Mouse (Mus musculus): ENCODE data around the gene Jazf1. TPM values are rescaled to one million over a fixed set of nuclear protein-coding genes. Genes with fewer than 3 reads are reported as not detected.

Jazf1 gene
- total RNA-seq, 1 experiment, result 1.2 TPM

- Histone ChIP-seq H3K4me1 (ENCODE audit: control insufficient read depth in 2 of 2, insufficient read depth in 2 of 2, low read length in 2 of 2, poor library complexity in 1 of 2) (no peaks in the 10 kb centered on the region), H3K4me3 (ENCODE audit: insufficient read depth in 1 of 2, low read depth in 1 of 2, low read length in 2 of 2, poor library complexity in 1 of 2, severe bottlenecking in 1 of 2) (no peak overlapping the region), H3K36me3 (ENCODE audit: control insufficient read depth, insufficient read depth, low read length, poor library complexity, severe bottlenecking) (no peaks in the 10 kb centered on the region), H3K9ac (ENCODE audit: insufficient read depth, low read depth, low read length, poor library complexity, severe bottlenecking) (no peak overlapping the region), H3K27ac (ENCODE audit: insufficient read depth, low read depth, low read length, poor library complexity, severe bottlenecking) (no peak overlapping the region), H3K9me3 (ENCODE audit: control insufficient read depth, insufficient read depth, low read depth, low read length) (no peaks in the 10 kb centered on the region)
- no peak for DNase-seq (ENCODE audit: low read depth, low spot score)
- in situ Hi-C loops (cut with MboI; ENCODE audit: low sequenced_read_pairs in 2 of 2, unreplicated experiment in 2 of 2), result no loop called here
- TF ChIP-seq ZNF384 (IDR thresholded peaks at IDR 0.05; ENCODE audit: low read depth, low read length) (no peak), MAFK (IDR thresholded peaks at IDR 0.05; ENCODE audit: insufficient read depth, low read depth, low read length) (no peak), CHD2 (IDR thresholded peaks at IDR 0.05; ENCODE audit: low read depth, low read length) (no peak), HCFC1 (IDR thresholded peaks at IDR 0.05; ENCODE audit: borderline replicate concordance, insufficient read depth, low read length) (no peak), ZC3H11A (IDR thresholded peaks at IDR 0.05; ENCODE audit: borderline replicate concordance, low read depth, low read length) (no peak)
Observed at GRCm38 (mm10) chr6:53045501-53045900, 22.9 kb downstream of the Jazf1 start.

- no peak overlapping the region for H3K27ac ChIP-seq (ENCODE audit: insufficient read depth, low read depth, low read length, poor library complexity, severe bottlenecking)
- no peak for DNase-seq (ENCODE audit: low read depth, low spot score)
- H3K9ac ChIP-seq (ENCODE audit: insufficient read depth, low read depth, low read length, poor library complexity, severe bottlenecking), result no peak overlapping the region
- no peaks in the 10 kb centered on the region for H3K9me3 ChIP-seq (ENCODE audit: control insufficient read depth, insufficient read depth, low read depth, low read length)
- H3K4me1 ChIP-seq (ENCODE audit: control insufficient read depth in 2 of 2, insufficient read depth in 2 of 2, low read length in 2 of 2, poor library complexity in 1 of 2), result no peaks in the 10 kb centered on the region
- no peak for TF ChIP-seq ZC3H11A (IDR thresholded peaks at IDR 0.05; ENCODE audit: borderline replicate concordance, low read depth, low read length)
- no peak for TF ChIP-seq HCFC1 (IDR thresholded peaks at IDR 0.05; ENCODE audit: borderline replicate concordance, insufficient read depth, low read length)
- H3K36me3 ChIP-seq (ENCODE audit: control insufficient read depth, insufficient read depth, low read length, poor library complexity, severe bottlenecking), result no peaks in the 10 kb centered on the region
- in situ Hi-C loops (cut with MboI; ENCODE audit: low sequenced_read_pairs in 2 of 2, unreplicated experiment in 2 of 2), result no loop called here
- no peak overlapping the region for H3K4me3 ChIP-seq (ENCODE audit: insufficient read depth in 1 of 2, low read depth in 1 of 2, low read length in 2 of 2, poor library complexity in 1 of 2, severe bottlenecking in 1 of 2)
Observed at GRCm38 (mm10) chr6:53038176-53038575, 30.3 kb downstream of the Jazf1 start.

- H3K9me3 ChIP-seq (ENCODE audit: control insufficient read depth, insufficient read depth, low read depth, low read length), result no peaks in the 10 kb centered on the region
- H3K9ac ChIP-seq (ENCODE audit: insufficient read depth, low read depth, low read length, poor library complexity, severe bottlenecking), result no peak overlapping the region
- no peak for DNase-seq (ENCODE audit: low read depth, low spot score)
- no peak overlapping the region for H3K4me3 ChIP-seq (ENCODE audit: insufficient read depth in 1 of 2, low read depth in 1 of 2, low read length in 2 of 2, poor library complexity in 1 of 2, severe bottlenecking in 1 of 2)
- no peaks in the 10 kb centered on the region for H3K36me3 ChIP-seq (ENCODE audit: control insufficient read depth, insufficient read depth, low read length, poor library complexity, severe bottlenecking)
- no peak overlapping the region for H3K27ac ChIP-seq (ENCODE audit: insufficient read depth, low read depth, low read length, poor library complexity, severe bottlenecking)
- TF ChIP-seq MAFK (IDR thresholded peaks at IDR 0.05; ENCODE audit: insufficient read depth, low read depth, low read length), result no peak
- TF ChIP-seq ZC3H11A (IDR thresholded peaks at IDR 0.05; ENCODE audit: borderline replicate concordance, low read depth, low read length), result no peak
- no peak for TF ChIP-seq HCFC1 (IDR thresholded peaks at IDR 0.05; ENCODE audit: borderline replicate concordance, insufficient read depth, low read length)
- no peak for TF ChIP-seq CHD2 (IDR thresholded peaks at IDR 0.05; ENCODE audit: low read depth, low read length)
- no peak for TF ChIP-seq ZNF384 (IDR thresholded peaks at IDR 0.05; ENCODE audit: low read depth, low read length)
- H3K4me1 ChIP-seq (ENCODE audit: control insufficient read depth in 2 of 2, insufficient read depth in 2 of 2, low read length in 2 of 2, poor library complexity in 1 of 2), result no peaks in the 10 kb centered on the region
- in situ Hi-C loops (cut with MboI; ENCODE audit: low sequenced_read_pairs in 2 of 2, unreplicated experiment in 2 of 2), result no loop called here
Observed at GRCm38 (mm10) chr6:53034362-53035011, 33.9 kb downstream of the Jazf1 start.

GRCm38 (mm10) chr6:53032730-53033484 lies 35.5 kb downstream of the Jazf1 start:
- Histone ChIP-seq H3K9ac (ENCODE audit: insufficient read depth, low read depth, low read length, poor library complexity, severe bottlenecking) (no peak overlapping the region), H3K9me3 (ENCODE audit: control insufficient read depth, insufficient read depth, low read depth, low read length) (no peaks in the 10 kb centered on the region), H3K27ac (ENCODE audit: insufficient read depth, low read depth, low read length, poor library complexity, severe bottlenecking) (no peak overlapping the region), H3K4me3 (ENCODE audit: insufficient read depth in 1 of 2, low read depth in 1 of 2, low read length in 2 of 2, poor library complexity in 1 of 2, severe bottlenecking in 1 of 2) (no peak overlapping the region), H3K36me3 (ENCODE audit: control insufficient read depth, insufficient read depth, low read length, poor library complexity, severe bottlenecking) (no peaks in the 10 kb centered on the region), H3K4me1 (ENCODE audit: control insufficient read depth in 2 of 2, insufficient read depth in 2 of 2, low read length in 2 of 2, poor library complexity in 1 of 2) (no peaks in the 10 kb centered on the region)
- in situ Hi-C loops (cut with MboI; ENCODE audit: low sequenced_read_pairs in 2 of 2, unreplicated experiment in 2 of 2), result no loop called here
- DNase-seq (ENCODE audit: low read depth, low spot score), result peak; percentile 46
- TF ChIP-seq ZC3H11A (IDR thresholded peaks at IDR 0.05; ENCODE audit: borderline replicate concordance, low read depth, low read length) (no peak), MAFK (IDR thresholded peaks at IDR 0.05; ENCODE audit: insufficient read depth, low read depth, low read length) (no peak), ZNF384 (IDR thresholded peaks at IDR 0.05; ENCODE audit: low read depth, low read length) (no peak), CHD2 (IDR thresholded peaks at IDR 0.05; ENCODE audit: low read depth, low read length) (no peak), HCFC1 (IDR thresholded peaks at IDR 0.05; ENCODE audit: borderline replicate concordance, insufficient read depth, low read length) (no peak)
